Mouse (Mus musculus) layer of hippocampus, adult 2 months (tissue): ENCODE measurements at regions not wholly inside any gene's neighbourhood (a gene's known extent, or its start where the extent isn't known, plus 50 kb on each side); places are given as distances from the start of the nearest gene placed in this dataset.

Source experiments
- DNase-seq, 2 experiments: peaks; one replicate each; pipeline ENCODE4 v3.0.0; 2022; ENCODE audit warnings: low spot score in 2 of 2
- H3K27ac ChIP-seq: fragments of 200-600 bp; 2 replicates; pipeline ENCODE4 v1.8.1; 2022
- H3K4me3 ChIP-seq: fragments of 200-600 bp; 2 replicates; pipeline ENCODE4 v1.8.1; 2022; ENCODE audit warnings: mild to moderate bottlenecking
- CTCF ChIP-seq: fragments of 200-600 bp; conservative IDR thresholded peaks from 2 replicates; pipeline ENCODE4 v1.8.1; 2022; ENCODE audit warnings: antibody characterized with exemption, mild to moderate bottlenecking, moderate library complexity

DNA sequence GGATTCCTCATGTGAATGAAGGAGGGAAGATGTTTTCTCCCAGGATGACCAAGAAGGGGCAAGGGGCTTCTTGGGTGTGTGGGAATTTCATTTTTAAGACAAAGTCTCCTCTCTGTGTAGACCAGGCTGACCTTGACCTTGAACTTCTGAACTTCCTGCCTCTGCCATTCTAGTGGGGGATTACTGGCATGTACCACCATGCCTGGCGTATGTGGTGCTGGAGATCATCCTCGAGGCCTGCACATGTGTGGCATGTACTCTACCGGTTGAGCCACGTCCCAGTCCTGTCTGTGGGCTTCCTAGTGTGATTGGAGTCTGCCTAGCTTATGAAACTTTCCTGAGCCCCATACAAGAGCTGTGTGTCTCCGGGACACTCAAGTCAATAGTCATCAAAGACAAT lies 131.9 kb upstream of the Jade1 start:
- no peak for TF ChIP-seq CTCF
- H3K27ac ChIP-seq, result no peak overlapping the region
- DNase-seq, result no peak
- H3K4me3 ChIP-seq, result no peak overlapping the region

DNA sequence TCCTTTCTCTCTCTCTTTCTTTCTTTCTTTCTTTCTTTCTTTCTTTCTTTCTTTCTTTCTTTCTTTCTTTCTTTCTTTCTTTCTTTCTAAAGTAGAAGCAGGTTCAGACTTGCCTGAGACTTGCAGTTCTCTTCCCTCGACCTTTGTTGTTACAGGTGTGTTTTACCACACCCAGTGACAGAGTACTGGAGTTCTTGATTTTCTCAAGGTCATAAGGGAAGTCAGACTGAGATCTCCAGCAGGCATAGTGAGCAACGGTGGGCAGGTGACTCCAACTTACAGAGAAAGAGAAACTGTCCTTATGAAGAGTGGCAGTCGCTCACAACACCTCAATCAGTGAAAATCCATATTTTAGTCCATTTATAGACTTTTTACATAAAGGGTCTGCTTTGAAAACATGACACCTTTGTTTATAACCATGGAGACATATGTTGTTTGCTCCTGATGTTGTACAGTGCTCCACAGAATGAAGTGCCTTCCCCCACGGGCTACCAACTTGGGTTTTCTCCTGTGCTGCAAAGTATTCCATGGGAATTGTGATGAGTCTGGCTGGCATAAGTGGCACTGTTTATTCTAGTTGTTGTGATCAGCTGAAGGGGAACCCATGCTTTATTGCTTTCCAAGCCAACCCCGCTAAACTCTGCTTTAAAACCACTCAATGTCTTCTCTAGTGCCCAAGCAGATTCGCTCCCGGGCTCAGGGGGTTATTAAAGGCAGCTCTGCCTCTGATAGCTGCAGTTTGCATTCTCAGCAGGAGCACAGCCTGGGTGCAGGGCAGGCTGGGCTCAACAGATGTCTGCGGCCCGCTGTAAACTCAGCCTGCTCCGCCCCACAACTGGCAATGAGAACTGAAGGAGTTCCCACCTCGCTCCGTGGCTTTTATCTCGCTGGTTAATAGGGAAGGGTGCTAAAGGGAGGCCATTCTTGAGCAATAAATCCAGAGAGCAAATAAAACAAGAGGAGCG lies 132.6 kb upstream of the Jade1 start:
- no peak overlapping the region for H3K4me3 ChIP-seq
- DNase-seq, result no peak
- no peak overlapping the region for H3K27ac ChIP-seq
- no peak for TF ChIP-seq CTCF

DNA sequence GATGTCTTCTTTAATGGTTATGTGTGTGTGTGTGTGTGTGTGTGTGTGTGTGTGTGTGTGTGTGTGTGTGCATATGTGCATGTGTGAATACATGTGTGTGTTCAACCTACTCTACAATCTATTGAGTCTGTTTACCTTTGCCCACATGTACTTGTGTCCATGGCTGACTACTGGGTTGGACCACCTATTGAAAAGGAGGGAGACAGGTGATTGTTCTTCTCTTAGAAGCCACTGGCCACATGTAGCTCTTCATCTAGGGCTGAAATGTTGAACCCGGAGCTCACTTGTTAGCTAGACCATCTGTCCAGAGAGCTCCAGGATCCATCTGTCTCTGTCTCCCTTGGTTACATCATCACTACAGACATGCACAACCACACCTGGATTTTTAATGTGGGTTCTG lies 141.8 kb upstream of the Jade1 start:
- DNase-seq, result no peak
- no peak overlapping the region for H3K4me3 ChIP-seq
- TF ChIP-seq CTCF, result no peak
- no peak overlapping the region for H3K27ac ChIP-seq

DNA sequence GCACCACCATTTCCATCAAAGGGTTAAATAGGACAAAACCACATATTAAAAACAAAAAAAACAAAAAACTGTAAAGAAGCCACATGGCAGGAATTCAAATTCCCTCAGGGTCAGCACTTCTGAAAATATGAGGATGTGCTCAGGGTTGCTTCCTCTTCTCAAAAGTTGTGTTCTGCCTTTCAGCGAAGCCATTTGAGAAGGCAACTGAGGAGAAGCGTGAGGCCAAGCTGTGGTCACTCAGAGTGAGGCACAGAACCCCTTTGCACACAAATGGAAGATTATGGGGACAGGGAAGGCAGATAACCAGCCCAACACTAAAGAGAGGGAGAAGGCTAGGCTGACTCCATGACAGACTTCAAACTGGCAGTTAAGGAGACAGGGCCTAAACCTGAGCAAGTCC lies 142.8 kb upstream of the Jade1 start:
- Histone ChIP-seq H3K4me3 (no peak overlapping the region), H3K27ac (no peak overlapping the region)
- TF ChIP-seq CTCF, result no peak
- DNase-seq, result no peak

DNA sequence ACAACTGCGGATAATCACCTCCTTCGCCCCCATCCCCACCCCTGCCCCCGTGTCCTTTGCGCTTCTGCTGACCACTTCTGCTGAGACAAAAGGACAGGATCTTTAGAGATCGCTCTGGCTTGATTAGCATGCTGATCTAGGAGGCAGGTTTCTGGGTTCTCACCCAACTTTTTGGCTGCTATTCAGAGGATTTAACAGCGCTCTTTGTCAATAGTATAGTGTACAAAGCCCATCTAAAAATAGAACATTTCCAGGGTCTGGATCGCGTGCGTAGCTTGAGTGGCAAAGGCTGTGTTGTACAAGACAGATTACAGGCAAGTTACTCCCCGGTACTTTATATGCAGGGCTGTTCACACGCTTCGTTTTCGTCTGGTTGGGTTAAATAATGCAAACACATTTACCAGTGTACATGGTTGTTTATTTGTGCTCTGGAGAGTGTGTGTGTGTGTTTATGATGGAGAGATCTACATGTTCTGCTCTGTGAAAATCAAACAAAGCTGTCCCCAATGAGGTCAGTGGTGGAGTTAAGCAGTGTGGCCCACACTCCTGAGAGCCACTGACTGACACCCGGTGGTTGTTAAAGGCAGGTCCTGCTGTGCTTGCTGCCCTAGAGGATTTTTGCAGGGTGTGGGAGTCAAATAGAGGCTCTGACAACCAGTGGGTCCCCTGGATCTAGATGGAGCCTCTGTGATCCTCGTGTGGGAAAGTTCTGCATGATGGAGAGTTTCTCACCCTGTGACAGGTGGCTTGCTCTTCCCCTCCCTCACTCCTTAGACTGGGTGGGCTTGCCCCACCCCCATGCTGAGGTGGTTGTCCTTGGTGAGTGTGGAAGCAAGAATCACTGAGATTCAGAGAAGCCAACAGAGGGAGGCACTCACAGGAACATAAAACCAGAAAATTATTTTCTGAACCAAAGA lies 146.5 kb upstream of the Jade1 start:
- Histone ChIP-seq H3K27ac (no peak overlapping the region), H3K4me3 (peak overlapping the region; percentile 53)
- DNase-seq, result no peak
- TF ChIP-seq CTCF, result peak; percentile 20

DNA sequence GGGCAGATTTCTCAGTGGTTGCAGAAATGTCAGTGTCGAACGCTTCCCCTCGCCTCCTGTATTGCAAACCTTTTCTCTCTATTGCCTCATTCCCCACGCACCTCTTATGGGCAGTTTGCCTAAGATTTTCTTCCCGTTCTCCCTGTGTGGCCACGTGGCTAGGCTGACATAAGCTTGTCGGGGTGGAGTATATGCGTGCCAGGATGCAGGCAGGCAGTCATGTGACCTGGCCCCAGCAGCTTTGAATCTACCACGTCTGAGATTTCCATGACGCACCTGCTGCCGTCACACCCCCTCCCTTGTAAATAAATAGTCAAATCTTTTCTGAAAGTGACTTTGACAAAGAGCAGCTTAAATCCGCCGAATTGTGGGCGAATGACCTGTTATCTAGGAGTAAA lies 147.1 kb upstream of the Jade1 start:
- Histone ChIP-seq H3K27ac (no peak overlapping the region), H3K4me3 (peak overlapping the region; percentile 53)
- TF ChIP-seq CTCF, result no peak
- DNase-seq, result peak; percentile 21 to 55

DNA sequence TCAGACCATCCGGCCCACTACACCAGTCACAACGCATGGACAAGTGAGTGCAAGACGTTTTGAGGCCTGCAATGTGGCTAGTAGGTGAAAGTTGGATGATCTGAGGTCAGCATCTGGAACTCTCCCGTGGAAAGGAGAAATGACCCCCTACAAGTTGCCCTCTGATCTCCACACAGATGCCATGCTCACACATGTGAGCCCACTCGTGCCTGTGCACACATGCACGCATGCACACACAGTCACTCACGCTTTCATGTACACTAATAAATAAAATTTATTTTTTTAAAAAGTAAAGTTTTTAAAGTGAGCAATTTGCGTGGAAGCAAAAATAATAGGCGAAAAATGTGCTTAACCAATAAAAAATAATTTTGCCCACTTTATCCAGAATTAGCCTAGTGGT lies 147.5 kb upstream of the Jade1 start:
- Histone ChIP-seq H3K4me3 (no peak overlapping the region), H3K27ac (no peak overlapping the region)
- DNase-seq, result no peak
- TF ChIP-seq CTCF, result no peak

DNA sequence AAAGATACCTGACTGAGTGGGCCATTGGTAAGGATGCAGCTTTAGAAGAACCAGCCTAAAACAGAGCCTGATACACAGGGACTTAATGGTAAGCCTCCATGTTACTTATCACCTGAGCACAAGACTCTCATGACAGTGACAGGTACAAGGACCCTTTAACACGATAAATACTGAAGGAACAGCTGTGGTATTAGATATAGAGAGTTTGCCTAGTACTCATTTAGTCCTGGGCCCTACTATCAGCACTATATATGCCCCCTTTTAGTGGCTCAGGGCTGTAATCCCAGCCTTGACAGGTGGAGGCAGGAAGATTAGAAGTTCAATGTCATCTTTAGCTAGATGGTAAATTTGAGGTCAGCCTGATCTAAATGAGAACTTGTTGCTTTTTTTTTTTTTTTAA lies 148.0 kb upstream of the Jade1 start:
- no peak overlapping the region for H3K4me3 ChIP-seq

DNA sequence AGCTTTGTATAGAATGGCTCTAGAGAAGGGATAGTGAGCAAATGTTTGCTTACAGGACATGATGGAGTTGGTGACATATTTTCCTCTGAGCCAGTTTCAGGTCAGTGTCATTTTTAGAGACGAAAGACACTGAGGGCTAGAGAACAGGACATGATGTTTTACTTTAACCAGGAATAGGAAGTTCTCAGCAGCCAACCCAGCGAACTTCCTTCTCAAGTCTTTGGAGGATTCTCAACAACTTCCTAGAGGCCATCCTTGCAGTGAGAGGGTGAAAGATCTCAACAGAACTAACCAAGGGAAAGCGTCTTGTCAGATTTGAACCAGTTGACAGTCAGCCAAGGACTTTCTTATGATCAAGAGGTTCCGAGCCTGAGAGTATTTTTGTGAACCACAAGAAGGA lies 153.7 kb upstream of the Jade1 start:
- no peak for DNase-seq
- Histone ChIP-seq H3K27ac (no peak overlapping the region), H3K4me3 (no peak overlapping the region)
- no peak for TF ChIP-seq CTCF

More for the DNA sequence above, 148.0 kb upstream of the Jade1 start:
- no peak for DNase-seq
- H3K27ac ChIP-seq, result no peak overlapping the region
- no peak for TF ChIP-seq CTCF

DNA sequence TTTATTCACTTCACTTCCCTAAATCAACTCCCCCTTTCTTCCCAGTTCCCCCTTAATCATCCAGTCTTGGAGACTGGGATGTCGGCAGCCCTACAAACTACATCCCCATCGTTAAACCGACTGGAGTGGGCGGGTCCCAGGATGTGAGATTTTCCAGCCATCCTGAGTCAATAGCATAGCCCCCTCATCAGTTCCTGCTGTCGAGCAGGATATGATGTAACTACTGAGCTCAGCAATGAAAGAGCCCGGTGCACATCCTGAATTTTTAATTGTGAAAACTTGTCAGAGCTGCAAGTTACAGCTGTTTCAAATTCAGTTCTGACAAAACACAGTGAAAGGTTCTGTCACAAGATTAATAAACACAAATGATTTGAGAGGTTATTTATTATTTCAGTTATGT lies 165.7 kb upstream of the Jade1 start:
- TF ChIP-seq CTCF, result no peak
- no peak for DNase-seq
- Histone ChIP-seq H3K27ac (no peak overlapping the region), H3K4me3 (no peak overlapping the region)

DNA sequence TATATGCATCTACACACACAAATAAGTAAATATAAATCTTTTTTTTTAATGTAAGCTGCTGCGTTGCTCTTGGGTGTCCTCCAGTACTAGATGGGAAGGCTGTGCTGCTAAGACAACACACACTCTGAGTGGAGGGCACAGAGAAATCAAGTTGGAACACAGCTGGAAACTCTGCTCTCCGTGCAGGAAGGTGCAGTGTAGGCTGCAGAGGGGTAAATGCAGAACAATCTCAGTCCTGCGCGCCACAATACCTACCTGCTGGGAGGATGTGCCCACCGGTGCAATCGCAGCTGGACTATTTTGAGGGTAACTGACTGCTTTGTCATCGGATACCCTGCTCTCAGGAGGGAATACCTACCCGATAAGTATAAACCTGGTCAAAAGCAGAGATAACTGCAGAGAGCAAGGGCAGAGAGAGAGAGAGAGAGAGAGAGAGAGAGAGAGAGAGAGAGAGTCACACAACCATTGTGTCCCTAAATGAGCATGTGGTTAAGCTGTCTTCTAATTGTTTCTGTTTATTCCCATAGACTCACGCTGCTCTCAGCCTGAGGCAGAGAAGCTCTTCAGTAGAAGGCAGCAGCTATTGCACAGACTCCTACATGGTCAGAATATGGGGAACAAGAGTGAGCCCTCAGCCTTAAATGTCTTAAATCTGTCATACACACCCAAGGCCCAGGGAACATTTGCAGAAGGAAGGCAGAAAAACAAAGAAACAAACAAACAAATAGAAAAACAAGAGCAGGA lies 167.9 kb upstream of the Jade1 start:
- DNase-seq, result no peak
- Histone ChIP-seq H3K4me3 (no peak overlapping the region), H3K27ac (no peak overlapping the region)
- TF ChIP-seq CTCF, result no peak

DNA sequence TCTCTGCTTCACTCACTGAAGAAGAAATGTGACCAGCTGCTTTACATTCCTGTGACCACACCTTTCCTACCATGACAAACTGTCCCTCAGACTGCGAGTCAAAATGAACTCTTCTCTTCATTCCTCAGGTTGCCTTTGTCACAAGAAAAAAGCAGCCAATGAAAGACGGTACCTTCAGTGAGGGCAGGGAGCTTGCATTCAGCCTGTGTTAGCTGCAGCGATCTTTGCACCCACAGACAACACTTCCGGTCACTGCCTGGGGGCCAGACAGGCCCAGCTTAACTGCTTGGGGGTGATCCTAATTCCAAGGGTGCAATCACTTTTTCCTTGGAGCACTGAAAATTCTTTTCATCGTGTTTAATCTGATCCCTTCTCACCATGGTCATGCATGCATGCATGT lies 169.2 kb upstream of the Jade1 start:
- no peak overlapping the region for H3K4me3 ChIP-seq
- DNase-seq, result no peak
- TF ChIP-seq CTCF, result no peak
- no peak overlapping the region for H3K27ac ChIP-seq

DNA sequence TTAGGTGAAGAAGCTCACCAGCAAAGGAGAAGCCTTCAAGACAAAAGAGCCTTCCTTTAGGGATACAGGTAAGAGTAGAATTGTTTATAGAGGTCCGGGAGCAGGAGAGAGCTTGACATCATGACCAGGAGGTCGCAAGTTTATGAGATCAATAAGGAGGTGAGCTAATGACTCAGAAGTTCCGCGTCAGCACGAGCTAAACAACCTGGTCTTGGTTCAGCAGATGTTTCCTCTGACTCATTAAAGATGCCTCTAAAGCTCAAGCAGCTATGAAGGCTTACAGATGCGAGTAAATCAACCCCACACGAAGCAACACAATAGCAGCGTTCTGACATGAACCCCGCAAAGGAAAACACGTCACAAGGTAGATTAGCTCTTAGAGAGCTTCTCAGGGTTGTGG lies 171.1 kb upstream of the Jade1 start:
- no peak overlapping the region for H3K4me3 ChIP-seq
- DNase-seq, result no peak
- no peak overlapping the region for H3K27ac ChIP-seq
- no peak for TF ChIP-seq CTCF
